Mouse (Mus musculus) hindbrain, embryonic 16.5 days (tissue): ENCODE results near the gene Peak1. TPM values are rescaled to one million over a fixed set of nuclear protein-coding genes. Genes with fewer than 3 reads are reported as not detected.
A peak's percentile ranks its signal among the peaks of the same experiment; 100 is the strongest.

Source experiments
- ATAC-seq: fragments of 200-750 bp; cut with Nextera tagmentation; 2 replicates; pipeline ENCODE4 v1.8.0; 2017; ENCODE audit warnings: moderate TSS enrichment, moderate library complexity
- H3K27ac ChIP-seq: fragments of 300-500 bp; sonication (generic); 2 replicates; pipeline ENCODE4 v1.5.1; 2014; ENCODE audit warnings: low read depth, mild to moderate bottlenecking, control low read depth, low read length, moderate library complexity
- H3K27me3 ChIP-seq: fragments of 300-500 bp; sonication (generic); replicated peaks from 2 replicates; pipeline ENCODE4 v1.6.1; 2014; ENCODE audit warnings: low read length; ENCODE audit not compliant: control insufficient read depth, insufficient read depth
- H3K36me3 ChIP-seq: fragments of 300-500 bp; sonication (generic); 2 replicates; pipeline ENCODE4 v1.6.1; 2014; ENCODE audit warnings: mild to moderate bottlenecking, low read length, moderate library complexity, mixed read lengths; ENCODE audit not compliant: control insufficient read depth, insufficient read depth
- H3K4me1 ChIP-seq: fragments of 300-500 bp; sonication (generic); 2 replicates; pipeline ENCODE4 v1.6.1; 2014; ENCODE audit warnings: low read depth, low read length; ENCODE audit not compliant: control insufficient read depth, insufficient read depth
- H3K4me2 ChIP-seq: fragments of 300-500 bp; sonication (generic); 2 replicates; pipeline ENCODE4 v1.6.1; 2014; ENCODE audit warnings: mild to moderate bottlenecking, low read length, control low read depth, moderate library complexity
- H3K4me3 ChIP-seq: fragments of 300-500 bp; sonication (generic); 2 replicates; pipeline ENCODE4 v1.5.1; 2014; ENCODE audit warnings: mild to moderate bottlenecking, low read length, control low read depth, moderate library complexity
- H3K9ac ChIP-seq: fragments of 300-500 bp; sonication (generic); 2 replicates; pipeline ENCODE4 v1.6.1; 2014; ENCODE audit warnings: low read depth, mild to moderate bottlenecking, control low read depth, low read length, moderate library complexity
- H3K9me3 ChIP-seq: fragments of 300-500 bp; sonication (generic); 2 replicates; pipeline ENCODE4 v1.6.1; 2014; ENCODE audit warnings: mild to moderate bottlenecking, low read length, moderate library complexity; ENCODE audit not compliant: control insufficient read depth
- WGBS: fragments of 180-500 bp; shearing (Covaris S2); extraction: QIAGEN DNeasy Blood & Tissue Kit; methylation state at CpG from one replicate; pipeline ENCODE4 v1.1.7; 2014; 5-methylcytosine and 5-hydroxymethylcytosine counted together
- microRNA-seq: library from miRNA; unstranded; fragments of <30 nt; microRNA quantifications from one replicate; pipeline ENCODE4, GENCODE M21; 2017
- polyA plus RNA-seq: library from polyadenylated mRNA; unstranded; fragments of >200 nt; fragmentation: Nextera tagmentation; extraction: Ambion mirVana; gene quantifications from 2 replicates; pipeline ENCODE4 v1.2.1, GENCODE M21; 2015

The Peak1 gene
- polyA plus RNA-seq, 1 experiment from 2014 or later: 5.2 TPM

GRCm38 (mm10) chr9:56158077-56158476, 259.8 kb downstream of the Peak1 start:
- no peaks in the 10 kb centered on the region for H3K36me3 ChIP-seq
- ATAC-seq: no peak
- no peak overlapping the region for H3K9ac ChIP-seq
- no peak overlapping the region for H3K4me2 ChIP-seq
- no peak overlapping the region for H3K27ac ChIP-seq
- WGBS: 74% methylated on average over 2 of the region's 2 CpGs
- H3K4me1 ChIP-seq: peaks cover 26% of the 10 kb centered on the region
- no peaks in the 10 kb centered on the region for H3K27me3 ChIP-seq
- H3K4me3 ChIP-seq: no peak overlapping the region
- no peaks in the 10 kb centered on the region for H3K9me3 ChIP-seq

- Histone ChIP-seq H3K27ac (no peak overlapping the region), H3K4me1 (peaks cover 30% of the 10 kb centered on the region), H3K27me3 (no peaks in the 10 kb centered on the region), H3K9ac (no peak overlapping the region), H3K4me2 (no peak overlapping the region), H3K4me3 (no peak overlapping the region), H3K36me3 (0 out of 2 replicates have a peak, but pooled peaks cover 2% of the 10 kb centered on the region), H3K9me3 (no peaks in the 10 kb centered on the region)
- 91% methylated on average over 5 of the region's 5 CpGs for WGBS
- ATAC-seq: no peak
Measured at GRCm38 (mm10) chr9:56154572-56154971, 263.3 kb downstream of the Peak1 start.

GRCm38 (mm10) chr9:56152482-56153007, 265.3 kb downstream of the Peak1 start:
- Histone ChIP-seq H3K4me2 (no peak overlapping the region), H3K9me3 (no peaks in the 10 kb centered on the region), H3K36me3 (0 out of 2 replicates have a peak, but pooled peaks cover 2% of the 10 kb centered on the region), H3K27me3 (no peaks in the 10 kb centered on the region), H3K4me3 (no peak overlapping the region), H3K9ac (no peak overlapping the region), H3K4me1 (peaks cover 16% of the 10 kb centered on the region), H3K27ac (no peak overlapping the region; the same call in 1 of the 2 replicates)
- no peak for ATAC-seq
- 75% methylated on average over 4 of the region's 4 CpGs for WGBS

DNA sequence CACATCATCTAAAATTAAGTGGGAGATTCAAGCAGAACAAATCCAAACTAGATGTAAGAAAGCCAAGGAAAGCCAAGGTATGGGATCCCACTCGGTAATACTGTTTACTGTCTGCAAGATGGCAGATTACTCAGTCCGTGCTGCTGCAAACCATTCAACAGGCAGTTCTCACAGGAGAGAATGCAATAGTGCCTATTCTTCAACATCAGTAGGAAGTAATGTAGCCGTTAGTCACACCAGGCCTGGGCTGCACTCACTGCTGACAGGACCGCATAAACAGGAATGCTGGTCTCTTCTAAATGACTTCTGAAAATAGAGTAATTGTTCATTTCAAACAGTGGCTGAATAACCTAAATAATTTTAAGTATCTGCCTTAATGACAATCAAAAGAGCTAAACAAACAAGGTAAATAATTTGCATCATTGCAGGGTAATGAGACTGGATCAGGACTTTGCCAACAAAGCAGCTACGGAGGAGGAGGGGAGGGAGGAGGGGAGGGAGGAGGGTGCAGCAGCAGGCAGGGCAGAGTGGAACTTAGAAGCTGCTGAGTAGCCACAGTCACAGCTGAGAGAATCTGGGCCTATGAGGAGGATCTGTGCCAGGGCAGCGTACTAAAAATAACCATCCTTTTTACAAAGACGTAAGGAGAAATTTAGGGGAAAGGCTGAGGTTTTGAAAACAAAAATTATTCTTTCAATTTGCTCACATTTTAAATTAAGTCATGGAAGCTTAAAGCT, 266.0 kb downstream of the Peak1 start:
- Histone ChIP-seq H3K4me2 (no peak overlapping the region), H3K4me3 (no peak overlapping the region), H3K4me1 (peaks cover 16% of the 10 kb centered on the region), H3K27ac (peak overlapping the region; percentile 31), H3K9ac (no peak overlapping the region; the same call in 1 of the 2 replicates), H3K9me3 (no peaks in the 10 kb centered on the region), H3K27me3 (no peaks in the 10 kb centered on the region), H3K36me3 (peaks cover 2% of the 10 kb centered on the region; the same call in 1 of the 2 replicates)
- ATAC-seq: peak; percentile 84
- 23% methylated on average over 7 of the region's 7 CpGs for WGBS

Small RNA genes lying within 50 kb of the gene (microRNA-seq; reads per million reads assigned to microRNA genes)
- not detected for gene Gm24270

Other genes with a start within 250 kb of the Peak1 start
- 70.0 and 76.4 TPM in 2 replicates for gene Hmg20a, start 542 bp upstream of the Peak1 start, polyA plus RNA-seq